Mouse (Mus musculus) hindbrain, embryonic 14.5 days (tissue): ENCODE data around the gene 4930518I15Rik. TPM values are rescaled to one million over a fixed set of nuclear protein-coding genes. Genes with fewer than 3 reads are reported as not detected.
"Not testable (repeated sequence)": the region's sequence is repeated elsewhere in the genome, so short reads cannot be mapped to it uniquely, and the experiment has no call there.

Source experiments
- ATAC-seq: fragments of 200-750 bp; cut with Nextera tagmentation; 2 replicates; pipeline ENCODE4 v1.8.0; 2017; ENCODE audit warnings: moderate number of reproducible peaks, mild to moderate bottlenecking, moderate TSS enrichment, moderate library complexity; ENCODE audit not compliant: low FRiP score
- DNase-seq: peaks from one replicate; pipeline ENCODE4 v3.0.0-alpha.2; 2015; ENCODE audit warnings: low spot score
- H3K27ac ChIP-seq: fragments of 300-500 bp; sonication (generic); 2 replicates; pipeline ENCODE4 v1.5.1; 2014; ENCODE audit warnings: mild to moderate bottlenecking, moderate library complexity
- H3K27me3 ChIP-seq: fragments of 300-500 bp; sonication (generic); 2 replicates; pipeline ENCODE4 v1.6.1; 2014; ENCODE audit warnings: mild to moderate bottlenecking, low read length, mixed read lengths; ENCODE audit not compliant: control insufficient read depth, insufficient read depth
- H3K36me3 ChIP-seq: fragments of 300-500 bp; sonication (generic); replicated peaks from 2 replicates; pipeline ENCODE4 v1.6.1; 2014; ENCODE audit not compliant: control insufficient read depth, insufficient read depth
- H3K4me1 ChIP-seq: fragments of 300-500 bp; sonication (generic); replicated peaks from 2 replicates; pipeline ENCODE4 v1.6.1; 2014; ENCODE audit warnings: antibody characterized with exemption, low read length, mixed read lengths; ENCODE audit not compliant: control insufficient read depth, insufficient read depth
- H3K4me2 ChIP-seq: fragments of 300-500 bp; sonication (generic); replicated peaks from 2 replicates; pipeline ENCODE4 v1.6.1; 2014; ENCODE audit warnings: mild to moderate bottlenecking, moderate library complexity
- H3K4me3 ChIP-seq: fragments of 300-500 bp; sonication (generic); replicated peaks from 2 replicates; pipeline ENCODE4 v1.5.1; 2014; ENCODE audit warnings: mild to moderate bottlenecking, low read length
- H3K9ac ChIP-seq: fragments of 300-500 bp; sonication (generic); 2 replicates; pipeline ENCODE4 v1.6.1; 2014
- H3K9me3 ChIP-seq: fragments of 300-500 bp; sonication (generic); 2 replicates; pipeline ENCODE4 v1.6.1; 2016; ENCODE audit warnings: low read length; ENCODE audit not compliant: control insufficient read depth
- WGBS: fragments of 180-500 bp; shearing (Covaris S2); extraction: QIAGEN DNeasy Blood & Tissue Kit; methylation state at CpG from one replicate; pipeline ENCODE4 v1.1.7; 2014; 5-methylcytosine and 5-hydroxymethylcytosine counted together
- polyA plus RNA-seq: library from polyadenylated mRNA; unstranded; fragments of >200 nt; fragmentation: Nextera tagmentation; extraction: Ambion mirVana; gene quantifications from 2 replicates; pipeline ENCODE4 v1.2.1, GENCODE M21; 2014

Gene 4930518I15Rik
- polyA plus RNA-seq, 1 experiment from 2014 or later, result 5.4 TPM

- DNase-seq (peak; percentile 50), ATAC-seq (no peak)
- Histone ChIP-seq H3K9me3 (no peaks in the 10 kb centered on the region), H3K9ac (peak overlapping the region; percentile 69; the same call in 1 of the 2 replicates), H3K4me3 (peak overlapping the region; percentile 62), H3K36me3 (no peaks in the 10 kb centered on the region; the same call in 1 of the 2 replicates), H3K27me3 (peaks cover 19% of the 10 kb centered on the region), H3K4me1 (peaks cover 27% of the 10 kb centered on the region; the same call in 1 of the 2 replicates), H3K4me2 (peak overlapping the region; percentile 95), H3K27ac (peak overlapping the region; percentile 74; the same call in 1 of the 2 replicates)
- 3% methylated on average over 20 of the region's 20 CpGs for WGBS
Measured at GRCm38 (mm10) chr2:156841841-156842706, 15.7 kb downstream of the 4930518I15Rik start.

- peaks cover 19% of the 10 kb centered on the region for H3K27me3 ChIP-seq
- peak overlapping the region; percentile 74 for H3K27ac ChIP-seq
- peak overlapping the region; percentile 62 for H3K4me3 ChIP-seq
- no peaks in the 10 kb centered on the region for H3K9me3 ChIP-seq
- H3K9ac ChIP-seq, result peak overlapping the region; percentile 69
- H3K36me3 ChIP-seq, result no peaks in the 10 kb centered on the region
- H3K4me2 ChIP-seq, result peak overlapping the region; percentile 95
- no peak for ATAC-seq
- DNase-seq, result no peak
- H3K4me1 ChIP-seq, result peaks cover 27% of the 10 kb centered on the region; the same call in 1 of the 2 replicates
- under 1% methylated on average over 38 of the region's 42 CpGs for WGBS
Measured at GRCm38 (mm10) chr2:156841028-156841840, 16.5 kb downstream of the 4930518I15Rik start.

- peaks cover 19% of the 10 kb centered on the region for H3K27me3 ChIP-seq
- no peaks in the 10 kb centered on the region for H3K9me3 ChIP-seq
- no peaks in the 10 kb centered on the region for H3K36me3 ChIP-seq
- peaks cover 22% of the 10 kb centered on the region; the same call in 1 of the 2 replicates for H3K4me1 ChIP-seq
- peak overlapping the region; percentile 74 for H3K27ac ChIP-seq
- WGBS, result 1% methylated on average over 60 of the region's 79 CpGs
- peak overlapping the region; percentile 62 for H3K4me3 ChIP-seq
- ATAC-seq, result 0 out of 2 replicates have a peak, but pooled peaks have one; percentile 22
- peak overlapping the region; percentile 69 for H3K9ac ChIP-seq
- H3K4me2 ChIP-seq, result peak overlapping the region; percentile 95
- no peak for DNase-seq
Measured at GRCm38 (mm10) chr2:156840301-156841027, 17.3 kb downstream of the 4930518I15Rik start.

DNA sequence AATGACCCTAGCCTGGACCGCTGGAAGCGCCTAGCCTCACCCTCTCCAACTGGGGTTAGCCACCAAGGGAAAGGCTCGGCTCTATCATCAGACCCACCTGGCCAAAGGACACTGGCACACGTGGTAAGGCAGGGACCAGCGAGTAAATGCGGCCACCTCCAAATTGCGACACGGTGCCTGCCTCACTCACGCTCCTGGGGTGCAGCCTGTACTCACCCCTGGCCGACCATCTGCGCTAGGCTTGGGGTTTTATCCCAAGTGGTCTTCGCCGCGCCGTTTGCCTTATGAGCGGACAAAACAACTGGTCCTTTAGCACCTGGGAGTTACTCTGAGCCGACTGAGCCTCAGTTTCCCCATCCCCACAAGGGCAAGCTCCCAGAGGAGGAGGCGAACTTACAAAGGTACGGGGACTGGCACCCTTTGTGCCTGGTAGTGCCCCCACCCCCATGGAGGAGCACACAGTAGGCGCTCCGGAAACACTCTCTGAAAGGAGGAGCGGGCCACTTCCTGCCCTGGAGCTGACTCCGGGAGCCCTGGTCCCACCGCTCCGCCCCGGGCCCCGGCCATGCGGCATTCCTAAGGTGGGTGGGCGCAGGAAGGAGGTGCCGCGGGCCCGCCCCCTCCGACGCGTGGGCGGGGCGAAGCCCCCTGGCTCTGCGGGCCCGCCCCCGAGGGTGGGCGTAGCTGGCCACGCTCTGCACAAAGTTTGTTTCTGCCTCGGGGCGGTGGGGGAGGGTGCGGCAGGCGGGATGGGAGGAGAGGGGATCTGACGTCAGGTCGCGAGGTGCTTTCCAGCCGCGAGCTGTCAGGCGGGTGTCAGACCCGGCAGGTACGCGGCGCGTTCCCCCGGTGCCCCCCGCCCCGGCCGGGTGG, 18.2 kb downstream of the 4930518I15Rik start, which contains the start of gene Tgif2:
Gene Tgif2, plus strand, starts transcription at position 689 of the 873 bp plus-strand sequence.
- WGBS, result 3% methylated on average over 49 of the region's 61 CpGs
- H3K4me1 ChIP-seq, result peaks cover 15% of the 10 kb centered on the region; the same call in 1 of the 2 replicates

DNA sequence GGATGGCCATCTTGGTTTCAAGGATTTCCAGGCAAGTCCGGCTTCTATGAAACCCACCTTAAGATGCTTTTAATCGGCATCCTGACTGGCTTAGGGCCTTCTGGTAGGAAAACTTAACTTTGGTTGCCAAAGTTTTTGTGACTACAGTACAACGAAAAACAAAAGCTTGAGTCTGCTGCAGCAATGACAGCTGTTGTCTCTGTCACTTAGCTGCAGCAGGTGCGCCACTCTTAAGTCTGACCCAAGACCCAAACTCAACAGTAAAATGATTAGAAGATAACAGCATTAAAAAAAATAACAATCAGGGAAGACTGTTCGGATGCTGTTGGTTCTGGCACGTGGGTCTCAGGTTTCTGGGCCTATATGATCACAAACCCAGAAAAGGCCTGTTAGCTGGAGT, 18.9 kb downstream of the 4930518I15Rik start:
- Histone ChIP-seq H3K4me2 (peak overlapping the region; percentile 95), H3K4me1 (peaks cover 15% of the 10 kb centered on the region; the same call in 1 of the 2 replicates), H3K9ac (no peak overlapping the region), H3K9me3 (no peaks in the 10 kb centered on the region), H3K27ac (no peak overlapping the region), H3K27me3 (peaks cover 19% of the 10 kb centered on the region), H3K36me3 (no peaks in the 10 kb centered on the region), H3K4me3 (peak overlapping the region; percentile 62)
- DNase-seq (no peak), ATAC-seq (no peak)
- WGBS, result 68% methylated on average over 6 of the region's 6 CpGs

More for the DNA sequence above, 18.2 kb downstream of the 4930518I15Rik start, which contains the start of gene Tgif2:
- ATAC-seq, result peak; percentile 78
- Histone ChIP-seq H3K9ac (peak within 1 kb of the TSS; percentile 69), H3K27ac (peak within 1 kb of the TSS; percentile 74), H3K27me3 (peaks cover 19% of the 10 kb centered on the region), H3K4me3 (peak within 1 kb of the TSS; percentile 62), H3K4me2 (peak within 1 kb of the TSS; percentile 95), H3K36me3 (no peaks in the 10 kb centered on the region), H3K9me3 (no peaks in the 10 kb centered on the region)
- peak; percentile 77 for DNase-seq

DNA sequence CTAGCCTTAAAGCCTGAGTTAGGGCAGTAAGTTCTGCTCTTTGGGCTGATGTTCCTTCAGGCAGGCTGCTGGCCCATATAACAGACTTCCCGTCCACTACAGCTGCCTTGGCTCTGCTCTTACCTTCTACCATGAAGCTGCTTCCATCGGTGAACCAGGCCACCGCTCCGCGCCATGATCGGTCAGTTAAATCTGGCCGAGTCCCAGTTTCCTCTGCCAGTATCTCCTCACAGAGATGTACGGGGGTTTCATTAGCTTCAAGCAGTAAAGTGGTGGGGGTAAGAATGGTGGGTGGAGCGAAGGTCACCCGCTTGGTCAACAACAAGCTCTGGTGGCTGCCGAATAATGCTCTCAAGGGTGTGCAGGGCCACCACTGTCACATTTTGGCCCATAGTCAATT, 23.4 kb downstream of the 4930518I15Rik start:
- Histone ChIP-seq H3K9me3 (no peaks in the 10 kb centered on the region), H3K27me3 (peaks cover 1% of the 10 kb centered on the region), H3K4me2 (no peak overlapping the region), H3K27ac (no peak overlapping the region), H3K36me3 (peaks cover 6% of the 10 kb centered on the region; the same call in 1 of the 2 replicates), H3K4me1 (no peaks in the 10 kb centered on the region; the same call in 1 of the 2 replicates), H3K4me3 (no peak overlapping the region), H3K9ac (no peak overlapping the region)
- WGBS, result 95% methylated on average over 11 of the region's 11 CpGs
- no peak for DNase-seq
- no peak for ATAC-seq

- H3K4me1 ChIP-seq, H3K36me3 ChIP-seq, DNase-seq, H3K9ac ChIP-seq, H3K4me2 ChIP-seq, ATAC-seq, H3K9me3 ChIP-seq, H3K27me3 ChIP-seq, H3K27ac ChIP-seq, H3K4me3 ChIP-seq: not testable (repeated sequence)
- 92% methylated on average over 5 of the region's 6 CpGs for WGBS
Measured at GRCm38 (mm10) chr2:156825128-156825527, 32.6 kb downstream of the 4930518I15Rik start.

DNA sequence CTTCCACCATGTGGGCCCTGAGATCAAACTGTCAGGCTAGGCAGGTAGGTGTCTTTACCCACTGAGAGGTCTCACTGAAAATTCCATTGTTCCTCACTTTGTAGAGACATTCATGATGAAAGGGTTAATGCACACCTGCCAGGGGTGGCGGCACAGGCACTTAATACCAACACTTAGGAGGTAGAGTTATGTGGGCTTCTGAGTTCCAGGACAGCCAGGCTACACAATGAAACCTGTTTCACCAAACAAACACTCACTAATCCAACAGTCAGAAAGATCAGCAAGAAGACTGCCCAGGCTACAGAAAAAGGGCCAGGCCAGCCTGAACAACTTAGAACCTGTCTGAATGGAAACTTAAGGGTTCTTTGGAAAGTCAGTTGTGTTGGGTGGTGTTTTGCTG, 41.6 kb downstream of the 4930518I15Rik start:
- WGBS, result 70% methylated on average over 1 of the region's 1 CpGs
- Histone ChIP-seq H3K9me3 (no peaks in the 10 kb centered on the region), H3K36me3 (no peaks in the 10 kb centered on the region), H3K4me2 (no peak overlapping the region), H3K4me3 (no peak overlapping the region), H3K27me3 (no peaks in the 10 kb centered on the region), H3K9ac (no peak overlapping the region), H3K4me1 (peaks cover 6% of the 10 kb centered on the region), H3K27ac (no peak overlapping the region)
- no peak for ATAC-seq
- no peak for DNase-seq
